Mouse (Mus musculus): ENCODE data around the gene Ints1.

Gene Ints1

GRCm38 (mm10) chr5:139775216-139775926 lies at the start of gene Ints1:
Gene Ints1, minus strand, starts transcription at chr5:139775674.
- peak; percentile 94 to 99 for DNase-seq (ENCODE audit: low spot score in 2 of 2)

DNA sequence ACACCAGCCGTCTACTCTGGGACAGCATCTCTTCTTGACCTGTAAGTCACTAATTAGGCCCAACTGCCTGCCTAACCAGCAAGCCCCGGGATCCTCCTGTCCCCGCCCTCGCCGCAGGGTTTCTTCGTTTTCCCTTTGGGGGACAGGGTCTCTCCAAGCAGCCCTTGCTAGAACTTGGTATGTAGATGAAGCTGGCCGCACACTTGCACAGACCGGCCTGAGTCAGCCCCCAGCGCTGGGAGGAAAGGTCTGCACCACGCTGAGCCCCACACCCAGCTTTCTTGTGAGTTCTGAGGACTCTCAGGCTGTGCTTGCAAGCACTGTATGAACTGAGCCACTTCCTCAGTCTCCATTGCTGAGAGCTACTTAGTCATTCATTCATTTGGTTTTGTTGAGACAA lies 49.1 kb upstream of the Ints1 start:
- no peak for DNase-seq (ENCODE audit: low spot score in 2 of 2)

DNA sequence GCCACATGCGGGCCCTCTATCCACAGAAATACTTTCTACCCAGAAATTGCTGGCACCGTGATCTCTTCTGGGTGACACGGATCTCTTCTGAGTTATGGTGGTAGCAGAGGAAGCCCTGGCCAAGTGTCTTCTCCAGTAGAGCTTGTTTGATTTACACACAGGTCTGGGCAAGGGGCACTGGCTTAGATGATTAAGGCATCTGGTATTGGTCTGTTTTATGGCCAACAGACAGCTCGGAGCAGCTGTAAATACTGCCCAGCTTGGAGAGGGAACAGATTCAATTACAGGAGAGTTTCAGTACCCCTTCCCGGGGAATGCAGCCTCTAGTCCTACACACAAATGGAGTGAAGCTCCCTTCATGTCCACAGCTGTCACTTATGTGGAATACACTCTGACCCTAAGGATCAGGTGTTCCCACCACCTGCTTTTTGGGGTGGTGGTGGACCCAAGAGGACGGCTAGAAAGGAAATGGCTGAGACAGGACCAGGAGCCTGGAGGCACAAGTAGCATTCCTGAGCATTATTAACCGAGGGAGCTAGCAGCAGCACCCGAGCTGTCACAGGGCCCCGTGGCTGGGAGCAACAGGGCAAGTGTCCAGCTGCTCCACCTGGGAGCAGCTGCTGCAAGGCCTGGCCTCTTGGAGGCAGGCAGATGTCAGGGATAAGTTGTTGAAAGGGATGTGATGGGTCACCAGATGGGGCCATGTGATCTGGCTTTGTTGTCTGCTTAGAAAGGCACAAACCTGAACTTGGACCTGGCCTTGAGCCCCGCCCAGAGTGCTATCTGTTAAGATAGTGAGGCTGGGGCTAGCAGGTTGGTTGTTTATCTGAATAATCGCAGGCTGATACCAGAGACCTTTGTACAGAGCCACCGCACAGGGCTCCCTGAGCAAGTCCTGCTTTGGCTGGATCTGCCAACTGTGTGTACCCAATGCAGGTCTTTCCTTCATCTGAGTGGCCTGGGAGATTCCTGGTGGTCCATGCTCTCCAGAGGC lies 46.3 kb upstream of the Ints1 start:
- no peak for DNase-seq (ENCODE audit: low spot score in 2 of 2)

- DNase-seq (ENCODE audit: low spot score in 2 of 2): peak in 1 of 2 experiments; percentile 17
Measured at GRCm38 (mm10) chr5:139819538-139820181, 44.2 kb upstream of the Ints1 start, which contains the start of gene Tmem184a. Gene Tmem184a, minus strand, starts transcription at chr5:139819917.

DNA sequence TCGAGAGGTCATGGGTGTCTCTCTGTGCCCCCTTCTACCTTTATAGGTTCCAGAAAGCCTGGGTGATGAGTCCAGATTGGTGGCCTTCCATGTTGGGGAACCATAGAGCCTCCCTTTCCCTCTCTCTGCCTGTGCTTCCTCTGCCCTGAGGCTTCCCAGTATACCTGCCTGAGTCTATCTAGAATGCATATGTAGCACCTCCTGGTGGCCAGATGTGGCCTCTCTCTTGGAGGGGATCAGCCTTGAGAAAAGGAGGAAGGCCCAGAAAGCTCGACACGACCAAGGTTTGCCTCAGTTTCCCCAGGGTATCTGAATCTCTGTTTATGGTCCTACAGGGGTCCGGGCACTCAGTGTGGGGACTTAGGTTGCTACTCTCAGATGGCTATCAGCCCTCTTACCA lies 43.3 kb upstream of the Ints1 start:
- DNase-seq (ENCODE audit: low spot score in 2 of 2): peak; percentile 84 to 88

DNA sequence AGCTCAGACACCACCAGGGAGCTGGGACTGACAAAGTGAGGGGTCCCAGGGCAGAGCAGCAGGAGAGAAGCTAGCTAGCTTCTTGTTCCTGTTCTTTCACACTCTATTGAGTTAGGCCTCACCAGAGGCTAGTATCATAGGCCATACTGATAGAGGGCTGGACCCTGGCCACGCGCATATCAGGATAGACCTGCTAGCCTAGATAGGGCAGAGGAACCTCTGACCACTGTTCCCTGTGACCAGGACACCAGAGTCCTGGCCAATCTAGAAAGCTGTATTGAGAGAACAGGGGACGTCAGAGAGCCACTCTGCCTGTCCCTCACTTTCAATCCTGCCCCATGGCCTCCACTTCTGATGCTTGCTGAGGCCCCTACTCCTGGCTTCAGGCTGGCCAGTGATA lies 42.6 kb upstream of the Ints1 start:
- DNase-seq (ENCODE audit: low spot score in 2 of 2): peak in 1 of 2 experiments; percentile 59

DNA sequence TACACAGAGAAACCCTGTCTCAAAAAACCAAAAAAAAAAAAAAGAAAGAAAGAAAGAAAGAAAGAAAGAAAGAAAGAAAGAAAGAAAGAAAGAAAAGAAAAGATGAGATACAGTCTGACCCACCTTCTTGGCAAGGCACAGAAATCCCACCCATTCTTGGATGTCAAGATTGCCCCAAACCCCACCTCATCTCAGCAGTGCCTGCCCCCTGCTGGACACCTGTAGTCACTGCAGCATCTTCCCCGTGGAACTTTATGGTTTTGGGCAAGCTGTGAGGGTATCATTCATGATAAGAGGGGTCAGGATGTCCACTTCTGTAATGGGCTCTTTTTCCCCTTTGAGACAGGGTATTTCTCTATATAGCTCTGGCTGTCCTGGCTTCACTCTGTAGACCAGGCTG lies 41.8 kb upstream of the Ints1 start:
- peak in 1 of 2 experiments; percentile 41 for DNase-seq (ENCODE audit: low spot score in 2 of 2)

GRCm38 (mm10) chr5:139816445-139816844 lies 41.0 kb upstream of the Ints1 start:
- peak in 1 of 2 experiments; percentile 24 for DNase-seq (ENCODE audit: low spot score in 2 of 2)

- DNase-seq (ENCODE audit: low spot score in 2 of 2): peak in 1 of 2 experiments; percentile 25
Measured at GRCm38 (mm10) chr5:139815964-139816363, 40.5 kb upstream of the Ints1 start.

GRCm38 (mm10) chr5:139813963-139814381 lies 38.5 kb upstream of the Ints1 start:
- DNase-seq (ENCODE audit: low spot score in 2 of 2): no peak

DNA sequence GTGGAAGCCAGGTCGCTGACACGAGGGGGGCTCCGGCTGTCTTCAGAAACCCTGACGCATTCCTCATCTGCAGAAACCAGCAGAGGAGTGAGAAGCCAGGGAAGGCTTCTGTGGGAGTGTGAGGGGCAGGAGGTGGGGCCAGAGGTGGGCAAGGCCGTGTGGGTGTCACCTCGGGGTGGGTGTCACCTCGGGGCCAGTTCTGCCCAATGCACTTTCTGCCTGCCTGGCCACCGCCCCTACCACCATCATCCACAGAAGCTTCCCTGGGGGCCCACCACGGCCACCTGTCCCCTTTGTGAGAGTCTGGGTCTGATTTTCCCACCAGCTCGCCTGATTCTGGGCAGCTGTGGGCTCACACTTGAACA lies 37.6 kb upstream of the Ints1 start:
- no peak for DNase-seq (ENCODE audit: low spot score in 2 of 2)

- peak; percentile 23 to 26 for DNase-seq (ENCODE audit: low spot score in 2 of 2)
Measured at GRCm38 (mm10) chr5:139812398-139813125, 37.1 kb upstream of the Ints1 start.

DNA sequence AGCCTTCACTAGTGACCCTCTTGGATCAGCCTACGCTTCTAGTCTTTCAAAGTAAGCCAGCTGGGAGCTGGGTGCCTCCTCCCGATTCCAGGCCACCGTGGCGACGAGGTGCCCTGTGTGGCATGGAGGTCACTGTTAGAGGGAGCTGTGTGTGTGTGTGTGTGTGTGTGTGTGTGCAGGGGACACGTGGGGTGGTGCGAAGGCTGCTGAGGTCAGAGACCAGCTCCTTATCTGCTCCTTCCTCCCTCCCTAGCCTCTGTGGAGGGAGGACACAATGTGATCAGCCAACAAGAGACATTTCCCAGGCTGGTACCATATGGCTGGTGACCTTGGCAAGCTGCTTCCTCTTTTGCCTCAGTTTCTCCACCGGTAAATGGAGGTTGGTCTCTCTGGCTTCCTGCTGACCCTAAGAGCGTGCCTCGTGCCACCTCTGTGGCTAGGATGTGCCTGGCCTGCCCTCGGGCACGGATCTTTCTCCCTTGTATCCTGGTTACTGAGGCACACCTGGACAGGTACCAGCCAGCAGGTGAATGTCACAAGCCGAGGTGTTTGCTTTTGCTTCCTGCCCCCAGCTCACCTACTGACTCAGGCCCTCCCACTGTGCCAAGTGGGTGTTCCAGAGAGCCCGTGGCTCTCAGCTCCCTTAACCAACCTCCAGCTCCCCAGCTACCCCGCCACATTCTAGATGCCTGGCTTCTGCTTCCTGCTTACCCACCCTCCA lies 36.4 kb upstream of the Ints1 start:
- DNase-seq (ENCODE audit: low spot score in 2 of 2): peak; percentile 14 to 18

- DNase-seq (ENCODE audit: low spot score in 2 of 2): peak; percentile 18 to 25
Measured at GRCm38 (mm10) chr5:139809397-139809796, 33.9 kb upstream of the Ints1 start.

GRCm38 (mm10) chr5:139805924-139806323 lies 30.4 kb upstream of the Ints1 start:
- peak in 1 of 2 experiments; percentile 52 for DNase-seq (ENCODE audit: low spot score in 2 of 2)

DNA sequence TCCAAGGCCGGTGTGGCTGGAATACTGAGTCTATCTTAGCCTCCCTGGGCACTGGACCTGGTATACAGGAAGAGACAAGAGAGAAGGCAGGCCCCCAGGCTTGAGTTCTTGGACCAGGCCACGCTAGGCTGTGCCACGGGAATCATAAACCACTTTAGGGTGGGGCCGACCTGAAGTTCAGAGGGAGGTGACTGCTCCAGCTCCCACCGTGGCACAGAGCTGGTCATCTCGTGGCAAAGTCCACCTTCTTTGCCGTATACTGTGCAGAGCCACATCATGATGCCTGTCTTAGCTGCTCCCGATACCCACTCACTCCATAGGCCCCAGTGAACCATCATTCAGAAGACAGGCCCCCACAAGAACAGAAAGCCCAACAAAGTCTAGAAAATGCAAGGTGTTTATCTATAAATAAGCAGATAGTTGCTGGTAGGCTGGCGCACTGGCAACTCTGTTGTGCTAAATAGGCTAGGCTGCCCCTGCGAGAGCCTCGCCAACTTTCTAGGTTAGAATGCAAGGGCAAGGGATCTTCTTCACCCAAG lies 29.2 kb upstream of the Ints1 start:
- peak; percentile 65 to 68 for DNase-seq (ENCODE audit: low spot score in 2 of 2)

- DNase-seq (ENCODE audit: low spot score in 2 of 2): peak; percentile 73 to 75
Measured at GRCm38 (mm10) chr5:139804107-139804551, 28.7 kb upstream of the Ints1 start.

GRCm38 (mm10) chr5:139803601-139804102 lies 28.2 kb upstream of the Ints1 start:
- peak; percentile 75 to 90 for DNase-seq (ENCODE audit: low spot score in 2 of 2)

DNA sequence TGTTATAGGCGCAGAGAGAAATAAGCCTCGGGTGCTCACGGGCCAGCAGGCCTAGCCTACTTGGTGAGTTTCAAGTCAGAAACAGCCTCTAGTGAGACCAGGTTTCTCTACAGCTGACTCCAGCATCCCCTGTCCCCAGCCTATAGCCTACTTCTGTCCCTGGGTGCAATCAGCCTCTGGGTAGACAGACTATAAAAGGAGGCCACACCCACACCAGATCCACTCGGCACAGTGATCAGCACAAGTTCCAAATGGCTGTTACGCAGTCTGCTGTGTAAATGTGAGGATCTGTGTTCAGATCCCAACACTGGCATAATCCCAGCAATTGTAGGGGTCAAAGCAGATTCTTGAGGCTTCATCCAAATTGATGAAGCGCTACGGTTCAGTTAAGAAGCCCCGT lies 27.7 kb upstream of the Ints1 start:
- peak in 1 of 2 experiments; percentile 51 for DNase-seq (ENCODE audit: low spot score in 2 of 2)

DNA sequence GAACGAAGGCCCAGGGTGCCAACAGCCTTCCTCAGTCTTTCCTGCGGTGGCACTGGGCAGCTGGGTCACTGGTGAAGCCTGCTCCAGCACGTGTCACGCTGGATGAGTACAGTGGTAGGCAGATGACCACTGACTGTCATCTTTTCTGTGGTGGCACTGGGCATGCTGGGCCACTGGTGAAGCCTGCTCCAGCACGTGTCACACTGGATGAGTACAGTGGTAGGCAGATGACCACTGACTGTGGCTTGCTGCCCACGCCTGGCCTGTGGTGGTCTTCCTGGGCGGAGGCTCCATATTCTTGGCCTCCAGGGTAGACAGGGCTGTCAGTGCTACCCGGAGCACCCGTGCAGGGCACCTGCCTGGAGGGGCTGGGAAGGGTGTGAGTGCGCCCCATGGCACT lies 26.4 kb upstream of the Ints1 start:
- peak in 1 of 2 experiments; percentile 15 for DNase-seq (ENCODE audit: low spot score in 2 of 2)
